In the genomic region with DNA sequence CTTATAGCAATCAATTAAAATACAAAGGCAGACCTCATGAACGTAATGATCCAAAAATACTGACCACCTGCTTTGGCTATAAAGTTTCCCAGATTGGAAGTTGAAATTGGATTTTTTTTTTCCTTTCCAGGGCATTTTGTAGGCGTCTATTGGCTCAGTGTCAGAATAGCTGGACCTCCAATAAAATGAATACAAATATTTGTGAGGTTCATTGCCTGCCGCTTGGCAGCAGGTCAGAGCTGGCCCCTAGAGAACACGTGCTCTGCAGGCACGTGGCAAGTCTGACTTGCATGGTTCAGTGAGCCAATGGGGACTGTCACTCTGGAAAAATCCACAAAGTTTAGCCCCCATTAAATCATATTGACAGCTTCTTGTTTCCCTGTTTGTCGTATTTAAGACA, we compare ENCODE assay signal across 8 mouse cellular contexts.
A peak's percentile ranks its signal among the peaks of the same experiment; 100 is the strongest.
DNase-seq lines count a peak whose midpoint lies in the region.
"Had no signal": no experiment of that assay in that cellular context is flagged by ENCODE, and none has a peak within 500 bp of the region (broad histone marks: within the 10 kb centered on the region; RNA-seq: fewer than 3 reads in every experiment).

No protein-coding gene starts in this region.

- intact Hi-C loops in left cerebral cortex, postnatal 4 days (cut with DNase I) = no loop called here
- intact Hi-C loops in left cerebral cortex, postnatal 36 days (cut with DNase I) = no loop called here

- peak; percentile 34 for DNase-seq in left cerebral cortex, postnatal 4 days
- DNase-seq in left cerebral cortex, postnatal 36 days (ENCODE audit: low spot score in 2 of 2) = no peak
- DNase-seq in adrenal gland, adult 8-10 months = peak; percentile 17
- DNase-seq in kidney, postnatal 10 days = peak; percentile 45
- DNase-seq in retina, embryonic 14.5 days (ENCODE audit: low spot score) = peak; percentile 25
- DNase-seq in layer of hippocampus, adult 18-20 months (ENCODE audit: low spot score in 2 of 2) = no peak
- DNase-seq in B cell, adult 2 months = no peak
- DNase-seq: heart, postnatal 10 days had no signal

Comparison
In these comparisons a context has a peak if more than half of its experiments do, and no peak if none do; other contexts are left out.
1. DNase-seq: peak in left cerebral cortex, postnatal 4 days (single experiment), adrenal gland, adult 8-10 months (single experiment), kidney, postnatal 10 days (single experiment) and retina, embryonic 14.5 days (single experiment); none in left cerebral cortex, postnatal 36 days (0 of 2), layer of hippocampus, adult 18-20 months (0 of 2) and B cell, adult 2 months (0 of 2).